Mouse (Mus musculus): Measurements from ENCODE around the gene Thsd7a. TPM values are rescaled to one million over a fixed set of nuclear protein-coding genes. Genes with fewer than 3 reads are reported as not detected.

The Thsd7a gene
- polyA plus RNA-seq, 1 experiment from 2014 or later: 0.24 TPM

GRCm38 (mm10) chr6:12352165-12352719 lies 397.0 kb downstream of the Thsd7a start:
- Histone ChIP-seq H3K27me3 (ENCODE audit: control insufficient read depth, insufficient read depth, low read depth, low read length) (no peaks in the 10 kb centered on the region), H3K36me3 (ENCODE audit: control insufficient read depth, insufficient read depth) (no peaks in the 10 kb centered on the region), H3K9me3 (replicated peaks; ENCODE audit: control insufficient read depth, low read length) (no peaks in the 10 kb centered on the region), H3K4me2 (ENCODE audit: low read depth, low read length) (no peak overlapping the region), H3K4me3 (ENCODE audit: low read depth, low read length) (no peak overlapping the region), H3K27ac (ENCODE audit: low read length) (no peak overlapping the region), H3K9ac (ENCODE audit: low read depth, low read length) (no peak overlapping the region), H3K4me1 (ENCODE audit: control insufficient read depth, low read depth, low read length) (no peaks in the 10 kb centered on the region)
- no peak for ATAC-seq (ENCODE audit: low read depth)
- WGBS (ENCODE audit: insufficient replicate concordance): 57% methylated on average over 9 of the region's 9 CpGs

DNA sequence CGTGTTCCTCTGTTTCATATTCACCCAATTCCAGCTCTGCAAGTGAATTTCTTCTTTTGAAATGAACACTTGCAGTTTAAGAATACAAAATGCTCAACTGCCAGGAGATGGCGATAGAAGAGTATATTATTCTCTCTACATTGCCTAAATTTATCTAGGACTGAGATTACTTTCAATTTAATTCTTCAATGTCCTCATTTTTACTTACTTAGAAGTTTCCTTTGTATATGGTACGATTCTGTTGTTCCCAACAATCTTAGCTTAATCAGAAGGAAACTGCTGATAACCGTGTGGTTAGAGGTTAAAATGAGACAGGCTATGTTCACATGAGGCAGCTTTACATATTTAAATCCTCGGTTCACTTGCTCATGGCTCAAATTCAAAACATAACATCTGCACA lies 398.5 kb downstream of the Thsd7a start:
- H3K27ac ChIP-seq (ENCODE audit: low read length): no peak overlapping the region
- no peaks in the 10 kb centered on the region for H3K27me3 ChIP-seq (ENCODE audit: control insufficient read depth, insufficient read depth, low read depth, low read length)
- H3K4me1 ChIP-seq (ENCODE audit: control insufficient read depth, low read depth, low read length): no peaks in the 10 kb centered on the region
- H3K9me3 ChIP-seq (replicated peaks; ENCODE audit: control insufficient read depth, low read length): no peaks in the 10 kb centered on the region
- WGBS (ENCODE audit: insufficient replicate concordance): 29% methylated on average over 5 of the region's 5 CpGs
- no peak overlapping the region for H3K4me2 ChIP-seq (ENCODE audit: low read depth, low read length)
- no peak overlapping the region for H3K9ac ChIP-seq (ENCODE audit: low read depth, low read length)
- H3K36me3 ChIP-seq (ENCODE audit: control insufficient read depth, insufficient read depth): no peaks in the 10 kb centered on the region
- ATAC-seq (ENCODE audit: low read depth): no peak
- H3K4me3 ChIP-seq (ENCODE audit: low read depth, low read length): no peak overlapping the region

GRCm38 (mm10) chr6:12349105-12349759 lies 400.0 kb downstream of the Thsd7a start:
- Histone ChIP-seq H3K4me2 (ENCODE audit: low read depth, low read length) (no peak overlapping the region), H3K36me3 (ENCODE audit: control insufficient read depth, insufficient read depth) (no peaks in the 10 kb centered on the region), H3K4me3 (ENCODE audit: low read depth, low read length) (no peak overlapping the region), H3K9ac (ENCODE audit: low read depth, low read length) (no peak overlapping the region), H3K9me3 (replicated peaks; ENCODE audit: control insufficient read depth, low read length) (no peaks in the 10 kb centered on the region), H3K27ac (ENCODE audit: low read length) (no peak overlapping the region), H3K27me3 (ENCODE audit: control insufficient read depth, insufficient read depth, low read depth, low read length) (no peaks in the 10 kb centered on the region), H3K4me1 (ENCODE audit: control insufficient read depth, low read depth, low read length) (no peaks in the 10 kb centered on the region)
- 52% methylated on average over 3 of the region's 3 CpGs for WGBS (ENCODE audit: insufficient replicate concordance)
- no peak for ATAC-seq (ENCODE audit: low read depth)

- ATAC-seq (ENCODE audit: low read depth): no peak
- Histone ChIP-seq H3K4me1 (ENCODE audit: control insufficient read depth, low read depth, low read length) (no peaks in the 10 kb centered on the region), H3K9me3 (replicated peaks; ENCODE audit: control insufficient read depth, low read length) (no peaks in the 10 kb centered on the region), H3K27ac (ENCODE audit: low read length) (no peak overlapping the region), H3K27me3 (ENCODE audit: control insufficient read depth, insufficient read depth, low read depth, low read length) (no peaks in the 10 kb centered on the region), H3K4me3 (ENCODE audit: low read depth, low read length) (no peak overlapping the region), H3K36me3 (ENCODE audit: control insufficient read depth, insufficient read depth) (no peaks in the 10 kb centered on the region), H3K4me2 (ENCODE audit: low read depth, low read length) (no peak overlapping the region), H3K9ac (ENCODE audit: low read depth, low read length) (no peak overlapping the region)
Observed at GRCm38 (mm10) chr6:12348667-12349066, 400.5 kb downstream of the Thsd7a start.

GRCm38 (mm10) chr6:12336590-12337584 lies 412.3 kb downstream of the Thsd7a start:
- Histone ChIP-seq H3K36me3 (ENCODE audit: control insufficient read depth, insufficient read depth) (no peaks in the 10 kb centered on the region), H3K4me1 (ENCODE audit: control insufficient read depth, low read depth, low read length) (no peaks in the 10 kb centered on the region), H3K9ac (ENCODE audit: low read depth, low read length) (no peak overlapping the region), H3K9me3 (replicated peaks; ENCODE audit: control insufficient read depth, low read length) (no peaks in the 10 kb centered on the region), H3K27ac (ENCODE audit: low read length) (no peak overlapping the region), H3K27me3 (ENCODE audit: control insufficient read depth, insufficient read depth, low read depth, low read length) (no peaks in the 10 kb centered on the region), H3K4me2 (ENCODE audit: low read depth, low read length) (no peak overlapping the region), H3K4me3 (ENCODE audit: low read depth, low read length) (no peak overlapping the region)
- ATAC-seq (ENCODE audit: low read depth): no peak
- WGBS (ENCODE audit: insufficient replicate concordance): 64% methylated on average over 14 of the region's 14 CpGs

- Histone ChIP-seq H3K9ac (ENCODE audit: low read depth, low read length) (no peak overlapping the region), H3K4me3 (ENCODE audit: low read depth, low read length) (no peak overlapping the region), H3K4me2 (ENCODE audit: low read depth, low read length) (no peak overlapping the region), H3K27me3 (ENCODE audit: control insufficient read depth, insufficient read depth, low read depth, low read length) (no peaks in the 10 kb centered on the region), H3K27ac (ENCODE audit: low read length) (no peak overlapping the region), H3K9me3 (replicated peaks; ENCODE audit: control insufficient read depth, low read length) (no peaks in the 10 kb centered on the region), H3K36me3 (ENCODE audit: control insufficient read depth, insufficient read depth) (no peaks in the 10 kb centered on the region), H3K4me1 (ENCODE audit: control insufficient read depth, low read depth, low read length) (no peaks in the 10 kb centered on the region)
- WGBS (ENCODE audit: insufficient replicate concordance): 26% methylated on average over 7 of the region's 7 CpGs
- ATAC-seq (ENCODE audit: low read depth): no peak
Observed at GRCm38 (mm10) chr6:12315070-12315909, 433.9 kb downstream of the Thsd7a start.

DNA sequence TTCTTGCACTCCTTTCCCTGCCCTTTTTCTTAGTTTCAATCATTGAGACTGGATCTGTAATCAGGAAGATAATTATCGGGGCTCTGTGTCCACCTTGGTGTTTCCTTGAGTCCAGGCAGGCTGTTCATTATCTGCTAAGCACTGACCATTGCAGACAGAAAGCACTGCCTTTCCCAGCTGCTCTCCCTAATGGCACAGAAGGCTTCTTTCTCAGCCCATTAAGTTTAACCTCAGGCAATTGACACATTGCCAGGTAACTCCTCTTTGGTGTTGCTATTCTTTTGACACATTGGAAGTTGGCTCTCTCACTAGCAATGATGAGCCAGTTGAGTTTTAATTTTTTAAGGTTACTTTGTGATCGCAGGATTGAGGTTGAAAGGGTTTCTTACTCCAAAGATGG lies 441.7 kb downstream of the Thsd7a start:
- ATAC-seq (ENCODE audit: low read depth): no peak
- H3K4me3 ChIP-seq (ENCODE audit: low read depth, low read length): no peak overlapping the region
- no peaks in the 10 kb centered on the region for H3K36me3 ChIP-seq (ENCODE audit: control insufficient read depth, insufficient read depth)
- H3K4me2 ChIP-seq (ENCODE audit: low read depth, low read length): no peak overlapping the region
- no peak overlapping the region for H3K27ac ChIP-seq (ENCODE audit: low read length)
- WGBS (ENCODE audit: insufficient replicate concordance): 51% methylated on average over 2 of the region's 2 CpGs
- no peaks in the 10 kb centered on the region for H3K27me3 ChIP-seq (ENCODE audit: control insufficient read depth, insufficient read depth, low read depth, low read length)
- H3K9ac ChIP-seq (ENCODE audit: low read depth, low read length): no peak overlapping the region
- no peaks in the 10 kb centered on the region for H3K4me1 ChIP-seq (ENCODE audit: control insufficient read depth, low read depth, low read length)
- H3K9me3 ChIP-seq (replicated peaks; ENCODE audit: control insufficient read depth, low read length): no peaks in the 10 kb centered on the region

- H3K27me3 ChIP-seq (ENCODE audit: control insufficient read depth, insufficient read depth, low read depth, low read length): no peaks in the 10 kb centered on the region
- 69% methylated on average over 15 of the region's 15 CpGs for WGBS (ENCODE audit: insufficient replicate concordance)
Observed at GRCm38 (mm10) chr6:12262641-12263400, 486.4 kb downstream of the Thsd7a start.

More at GRCm38 (mm10) chr6:12262641-12263400, 486.4 kb downstream of the Thsd7a start:
- no peaks in the 10 kb centered on the region for H3K4me1 ChIP-seq (ENCODE audit: control insufficient read depth, low read depth, low read length)
- ATAC-seq (ENCODE audit: low read depth): no peak
- H3K4me3 ChIP-seq (ENCODE audit: low read depth, low read length): no peak overlapping the region
- no peak overlapping the region for H3K4me2 ChIP-seq (ENCODE audit: low read depth, low read length)
- H3K9ac ChIP-seq (ENCODE audit: low read depth, low read length): no peak overlapping the region
- H3K36me3 ChIP-seq (ENCODE audit: control insufficient read depth, insufficient read depth): no peaks in the 10 kb centered on the region
- no peaks in the 10 kb centered on the region for H3K9me3 ChIP-seq (replicated peaks; ENCODE audit: control insufficient read depth, low read length)
- no peak overlapping the region for H3K27ac ChIP-seq (ENCODE audit: low read length)
